Mouse (Mus musculus) right cerebral cortex, postnatal 36 days (tissue): ENCODE measurements around the gene Kcnk18.

Source experiments
- DNase-seq, 2 experiments: peaks; one replicate each; pipeline ENCODE4 v3.0.0; 2022; ENCODE audit warnings: low spot score in 2 of 2, mixed read lengths in 1 of 2

Kcnk18 gene

GRCm38 (mm10) chr19:59218991-59219390 lies at the start of gene Kcnk18:
Kcnk18 (plus strand) TSS chr19:59219214.
- DNase-seq = no peak

GRCm38 (mm10) chr19:59169936-59170765 lies 48.9 kb upstream of the Kcnk18 start, which contains the start of gene Vax1:
Vax1 (minus strand) TSS chr19:59170056.
- DNase-seq = no peak

- DNase-seq = no peak
Measured at GRCm38 (mm10) chr19:59170766-59171095, 48.3 kb upstream of the Kcnk18 start.

GRCm38 (mm10) chr19:59171151-59171870 lies 47.7 kb upstream of the Kcnk18 start:
- no peak for DNase-seq

GRCm38 (mm10) chr19:59171871-59172245 lies 47.2 kb upstream of the Kcnk18 start:
- no peak for DNase-seq

GRCm38 (mm10) chr19:59172781-59173180 lies 46.2 kb upstream of the Kcnk18 start:
- no peak for DNase-seq

- DNase-seq = no peak
Measured at GRCm38 (mm10) chr19:59173341-59174015, 45.5 kb upstream of the Kcnk18 start.

- no peak for DNase-seq
Measured at GRCm38 (mm10) chr19:59184000-59184399, 35.0 kb upstream of the Kcnk18 start.

- no peak for DNase-seq
Measured at GRCm38 (mm10) chr19:59188981-59189380, 30.0 kb upstream of the Kcnk18 start.

- DNase-seq = no peak
Measured at GRCm38 (mm10) chr19:59190431-59191122, 28.4 kb upstream of the Kcnk18 start.

GRCm38 (mm10) chr19:59191123-59191505 lies 27.9 kb upstream of the Kcnk18 start:
- no peak for DNase-seq

GRCm38 (mm10) chr19:59192491-59192890 lies 26.5 kb upstream of the Kcnk18 start:
- DNase-seq = no peak

- DNase-seq = no peak
Measured at GRCm38 (mm10) chr19:59193456-59193855, 25.6 kb upstream of the Kcnk18 start.

GRCm38 (mm10) chr19:59193986-59194820 lies 24.8 kb upstream of the Kcnk18 start:
- DNase-seq = no peak

- DNase-seq = no peak
Measured at GRCm38 (mm10) chr19:59195181-59195770, 23.7 kb upstream of the Kcnk18 start.

GRCm38 (mm10) chr19:59196111-59196666 lies 22.8 kb upstream of the Kcnk18 start:
- no peak for DNase-seq

GRCm38 (mm10) chr19:59198161-59198560 lies 20.9 kb upstream of the Kcnk18 start:
- DNase-seq = peak in 1 of 2 experiments; percentile 18

- DNase-seq = peak; percentile 27 to 59
Measured at GRCm38 (mm10) chr19:59208475-59208874, 10.5 kb upstream of the Kcnk18 start.

GRCm38 (mm10) chr19:59208986-59209385 lies 10.0 kb upstream of the Kcnk18 start:
- DNase-seq = no peak

GRCm38 (mm10) chr19:59216891-59217290 lies 2.1 kb upstream of the Kcnk18 start:
- DNase-seq = no peak
